Mouse (Mus musculus) gastrocnemius, postnatal 25 days (tissue): ENCODE data around the gene Cd59b. TPM values are rescaled to one million over a fixed set of nuclear protein-coding genes. Genes with fewer than 3 reads are reported as not detected.
A peak's percentile ranks its signal among the peaks of the same experiment; 100 is the strongest.

Experiments
- DNase-seq: peaks from one replicate; pipeline ENCODE4 v3.0.0; 2022
- long read RNA-seq, 2 experiments: library from polyadenylated mRNA; stranded (forward); transcript quantifications; one replicate each; pipeline ENCODE4 v2.0.0; 2021
- total RNA-seq, 2 experiments: library from RNA; stranded (reverse); gene quantifications; 1 replicate in 1 of 2; 2 replicates in 1 of 2; pipeline ENCODE4 v1.2.3; 2021

Gene Cd59b
- total RNA-seq, result 1 to 10 TPM; 2.6 to 3.6 TPM
- long read RNA-seq, experiment 1, partial matches to known transcripts, result 0 of 3 reads
- long read RNA-seq, experiment 1, other reads (novel, unspliced or antisense), result 1 of 3 reads
- long read RNA-seq, experiment 2, partial matches to known transcripts, result 0 of 4 reads
- long read RNA-seq, experiment 2, other reads (novel, unspliced or antisense), result 1 of 4 reads

DNA sequence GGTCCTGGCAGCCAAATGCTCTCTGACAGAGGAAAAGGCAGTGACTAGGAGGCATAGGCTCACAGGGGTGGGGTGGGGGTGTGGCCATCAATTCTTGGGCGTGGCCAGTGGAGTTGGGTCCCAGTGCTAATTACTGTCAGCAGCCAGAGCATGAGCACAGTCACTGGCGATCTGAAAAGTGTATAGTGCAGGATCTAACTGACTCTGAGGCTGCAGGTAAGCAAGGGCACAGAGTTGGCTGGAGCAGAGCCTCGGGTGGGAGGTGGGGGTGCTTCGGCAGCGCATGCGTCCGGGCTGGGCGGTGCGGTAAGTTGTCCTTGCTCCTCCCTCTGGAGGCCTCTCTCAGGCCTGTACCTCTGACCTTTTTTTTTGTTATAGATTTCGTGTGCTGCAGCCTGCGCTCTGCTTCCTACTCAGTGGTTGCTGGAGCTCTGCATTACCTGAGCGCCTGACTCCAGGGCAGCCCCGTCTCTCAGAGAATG is at the start of gene Cd59b:
Gene Cd59b (plus strand): TSS at position 146 of the 482 bp plus-strand sequence.
- peak; percentile 32 for DNase-seq

DNA sequence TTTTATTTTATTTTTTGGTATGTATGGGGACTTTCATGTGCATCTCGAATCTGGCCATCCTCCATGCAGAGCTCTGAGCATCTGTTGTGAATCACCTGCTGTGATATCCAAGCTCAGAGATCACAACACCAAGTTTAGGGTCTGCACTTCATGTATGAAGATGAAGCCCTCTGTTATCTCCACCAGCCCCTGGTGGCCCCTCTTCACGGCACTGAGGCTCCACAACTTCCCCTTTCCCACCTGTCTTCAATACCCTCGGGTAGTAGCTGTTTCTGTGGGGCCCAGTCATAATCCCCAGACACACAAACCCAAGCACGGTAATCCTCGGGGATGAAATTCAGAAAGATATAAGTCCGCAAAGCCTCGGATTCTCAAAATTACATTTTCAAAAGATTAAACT is 46.6 kb upstream of the Cd59b start:
- DNase-seq, result no peak

DNA sequence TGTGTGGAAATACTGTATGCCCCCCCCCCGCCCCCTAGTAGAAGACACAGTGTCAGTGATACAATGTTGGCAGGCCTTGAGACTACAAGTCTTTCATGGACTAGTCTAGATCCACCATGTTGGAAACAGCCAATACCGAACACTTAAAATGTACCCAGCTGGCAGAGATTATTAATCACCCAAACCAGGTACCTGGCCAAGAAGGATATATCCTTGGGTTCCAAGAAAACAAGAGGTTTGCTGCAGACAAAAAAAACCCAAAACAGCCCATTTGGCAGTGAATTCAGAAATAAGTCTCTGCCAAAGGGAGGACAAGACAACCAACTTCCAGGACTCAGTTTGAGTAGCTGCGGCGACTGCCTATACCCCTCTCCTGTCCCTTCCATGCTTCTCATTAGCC is 45.0 kb upstream of the Cd59b start:
- DNase-seq, result no peak

- peak; percentile 93 for DNase-seq
Measured at GRCm38 (mm10) chr2:104027458-104028138, 42.1 kb upstream of the Cd59b start, which contains the start of gene Fbxo3. Gene Fbxo3, plus strand, starts transcription at chr2:104027721.

DNA sequence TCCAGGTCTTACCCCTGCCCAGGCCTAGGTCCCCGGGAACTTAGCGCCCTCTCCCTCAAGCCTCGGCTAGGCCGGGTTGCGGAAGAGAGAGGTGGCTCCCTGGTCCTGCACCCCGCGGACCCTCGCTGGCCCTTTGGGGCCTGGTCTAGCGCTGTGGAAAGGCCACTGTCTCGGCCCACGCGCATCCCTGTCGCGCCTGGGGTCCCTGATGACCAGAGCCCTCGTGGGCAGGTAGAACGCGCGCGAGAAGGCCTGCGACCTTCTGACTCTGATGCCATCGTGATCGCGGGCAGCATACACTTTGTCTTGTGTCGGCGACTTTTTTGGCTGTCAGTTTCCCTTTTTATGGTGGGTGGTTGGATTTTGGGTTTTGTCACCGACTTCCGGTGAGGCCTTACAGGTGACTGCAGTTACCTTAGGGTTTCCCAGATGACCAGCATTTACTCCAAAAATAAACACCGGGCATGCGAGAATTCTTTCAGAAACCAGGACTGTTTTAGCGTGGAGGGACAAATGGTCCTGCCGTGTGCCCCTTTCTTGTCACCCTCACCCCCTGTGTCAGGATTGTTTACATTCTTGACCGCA is 41.4 kb upstream of the Cd59b start, which contains the start of gene 4931422A03Rik:
Gene 4931422A03Rik (minus strand): TSS at position 223 of the 585 bp plus-strand sequence.
- no peak for DNase-seq

GRCm38 (mm10) chr2:104029074-104029473 is 40.6 kb upstream of the Cd59b start:
- no peak for DNase-seq

DNA sequence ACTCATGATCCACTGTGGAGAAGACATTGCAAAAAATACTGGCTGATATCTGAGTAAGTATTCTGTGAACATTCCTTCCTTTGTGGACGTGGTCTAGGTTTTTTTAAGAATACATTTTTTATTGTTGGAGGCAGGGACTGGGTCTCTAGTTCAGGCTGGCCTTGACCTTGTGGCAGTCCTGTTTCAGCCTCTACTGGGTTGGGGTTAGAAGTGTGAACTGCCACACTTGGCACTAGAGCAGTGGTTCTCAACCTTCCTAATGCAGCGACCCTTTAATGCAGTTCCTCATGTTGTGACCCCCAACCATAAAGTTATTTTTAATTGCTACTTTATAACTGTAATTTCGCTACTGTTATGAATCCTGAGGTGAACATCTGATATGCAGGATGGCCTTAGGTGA is 39.3 kb upstream of the Cd59b start:
- DNase-seq, result no peak

- no peak for DNase-seq
Measured at GRCm38 (mm10) chr2:104032056-104032455, 37.6 kb upstream of the Cd59b start.

DNA sequence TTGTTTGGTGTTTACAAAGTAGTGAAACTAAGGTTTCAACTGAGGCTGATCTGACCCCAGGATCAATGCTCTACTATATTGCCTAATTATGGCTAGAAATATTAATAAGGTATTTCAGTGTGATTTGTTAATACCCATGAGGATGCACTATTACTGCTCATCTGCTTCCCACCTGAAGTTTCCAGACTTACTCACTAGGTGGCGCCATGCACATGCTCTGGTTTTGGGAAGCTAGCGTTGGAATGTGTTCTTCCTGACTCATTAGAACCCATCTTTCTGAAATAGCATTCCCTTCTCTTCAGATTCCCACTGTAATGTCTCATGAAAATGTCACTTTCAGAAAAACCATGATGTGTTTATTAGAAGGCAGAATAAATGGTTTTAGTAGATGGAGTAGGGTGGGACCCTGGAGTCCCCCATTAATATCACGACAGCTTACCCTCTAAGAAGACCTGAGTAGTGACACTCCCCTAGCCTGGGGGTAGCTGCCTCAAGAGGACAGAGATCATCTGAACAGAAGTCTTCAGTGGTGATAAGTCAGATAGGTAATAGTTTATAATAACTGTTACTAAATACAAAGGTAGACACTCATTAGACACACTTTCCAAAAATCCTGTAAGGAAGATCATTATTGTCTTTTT is 34.7 kb upstream of the Cd59b start:
- peak; percentile 34 for DNase-seq

DNA sequence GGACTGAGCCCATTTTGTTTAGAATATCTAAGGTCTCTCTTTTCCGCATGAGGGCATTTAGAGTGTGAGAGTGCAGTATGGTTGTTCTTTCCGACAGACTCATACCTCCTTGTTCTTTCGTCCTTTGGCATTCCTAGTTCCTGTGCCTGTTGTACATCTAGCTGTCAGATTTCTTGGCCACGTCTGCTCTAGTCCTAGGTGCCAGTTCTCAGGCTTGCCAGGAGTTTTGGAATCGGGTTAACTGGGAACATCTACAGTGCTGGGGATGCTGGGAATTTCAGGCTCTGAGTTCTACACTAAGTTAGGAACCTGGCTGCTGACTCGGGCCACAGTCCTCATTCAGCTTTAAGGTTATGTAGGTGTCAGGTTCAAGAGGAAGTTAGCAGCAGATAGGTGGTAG is 34.1 kb upstream of the Cd59b start:
- DNase-seq, result peak; percentile 45

GRCm38 (mm10) chr2:104036316-104036715 is 33.3 kb upstream of the Cd59b start:
- DNase-seq, result no peak

- DNase-seq, result no peak
Measured at GRCm38 (mm10) chr2:104038236-104038635, 31.4 kb upstream of the Cd59b start.

- no peak for DNase-seq
Measured at GRCm38 (mm10) chr2:104041632-104042031, 28.0 kb upstream of the Cd59b start.

- no peak for DNase-seq
Measured at GRCm38 (mm10) chr2:104042766-104043165, 26.9 kb upstream of the Cd59b start.

DNA sequence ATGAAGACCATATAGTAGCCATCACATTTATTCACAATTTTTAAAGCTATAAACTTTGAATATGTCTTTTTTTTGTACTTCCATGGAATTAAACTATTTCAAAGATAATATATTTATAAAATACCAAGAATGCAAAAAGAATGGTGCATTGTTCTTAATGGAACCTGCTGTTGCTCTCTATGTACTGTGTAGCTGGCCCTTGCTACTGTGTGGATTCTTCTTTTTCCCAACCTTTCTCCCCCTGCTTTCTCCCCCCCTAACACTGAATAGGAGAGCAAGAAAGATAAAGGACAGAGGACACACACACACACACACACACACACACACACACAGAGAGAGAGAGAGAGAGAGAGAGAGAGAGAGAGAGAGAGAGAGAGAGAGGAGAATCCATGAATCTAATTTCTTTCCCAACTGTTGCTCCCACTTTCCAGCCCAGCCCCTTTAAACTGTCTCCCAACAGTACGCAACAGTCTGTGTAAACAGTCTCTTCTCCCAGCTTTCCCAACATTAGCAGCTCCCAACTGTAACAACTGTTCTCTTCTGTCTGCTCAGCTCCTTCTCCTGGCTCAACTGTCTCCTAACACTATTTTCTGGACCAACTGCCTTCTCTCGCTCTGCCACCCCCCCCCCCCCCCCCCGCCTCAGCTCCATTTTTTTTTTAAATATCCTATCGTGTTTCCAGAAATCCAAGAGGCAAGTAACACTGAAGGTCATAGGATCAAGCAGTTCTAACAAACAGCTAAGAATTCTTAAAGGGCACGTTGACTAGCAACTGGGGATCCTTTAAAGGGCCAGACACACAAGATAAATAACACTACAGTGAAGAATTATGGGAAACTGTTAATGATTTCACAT is 25.8 kb upstream of the Cd59b start:
- no peak for DNase-seq

GRCm38 (mm10) chr2:104044479-104045080 is 25.1 kb upstream of the Cd59b start:
- DNase-seq, result peak; percentile 39

DNA sequence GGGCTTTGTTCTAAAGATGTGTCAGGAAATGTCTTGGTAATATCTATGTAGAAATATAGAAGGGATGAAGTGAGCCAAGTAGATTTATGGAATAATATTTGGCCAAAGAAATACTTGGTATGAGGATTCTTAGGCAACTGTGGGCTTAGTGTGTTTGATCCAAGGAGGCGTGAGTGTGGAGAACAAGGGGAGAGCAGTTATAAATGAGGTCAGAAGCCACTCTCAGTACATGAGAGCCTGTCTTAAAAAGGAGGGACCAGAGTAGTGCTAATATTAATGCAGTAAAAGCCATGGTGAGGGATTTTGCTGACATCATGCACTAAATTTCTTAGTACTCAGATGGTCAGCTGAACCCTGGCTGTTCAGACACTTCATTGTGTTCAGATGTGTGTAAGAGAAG is 11.3 kb upstream of the Cd59b start:
- DNase-seq, result no peak

DNA sequence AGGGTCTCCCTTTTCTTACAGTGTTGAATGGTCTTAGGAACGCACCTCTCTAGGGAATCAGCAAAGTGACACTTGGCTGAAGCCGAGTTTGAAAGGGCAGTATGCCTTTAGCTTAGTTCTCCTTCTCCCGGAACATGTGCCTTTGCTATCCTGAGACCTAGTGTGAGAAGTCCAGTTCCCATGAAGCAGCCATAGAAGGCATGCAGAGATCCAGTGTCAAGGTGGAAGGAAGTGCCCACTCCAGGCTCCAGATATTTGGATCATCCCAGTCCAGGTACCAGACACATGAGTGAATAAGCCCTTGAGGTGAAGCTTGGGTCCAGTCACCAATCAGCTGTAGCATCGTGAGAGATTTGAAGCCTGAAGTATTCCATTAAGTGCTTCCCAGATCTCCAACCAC is 10.7 kb upstream of the Cd59b start:
- DNase-seq, result no peak

DNA sequence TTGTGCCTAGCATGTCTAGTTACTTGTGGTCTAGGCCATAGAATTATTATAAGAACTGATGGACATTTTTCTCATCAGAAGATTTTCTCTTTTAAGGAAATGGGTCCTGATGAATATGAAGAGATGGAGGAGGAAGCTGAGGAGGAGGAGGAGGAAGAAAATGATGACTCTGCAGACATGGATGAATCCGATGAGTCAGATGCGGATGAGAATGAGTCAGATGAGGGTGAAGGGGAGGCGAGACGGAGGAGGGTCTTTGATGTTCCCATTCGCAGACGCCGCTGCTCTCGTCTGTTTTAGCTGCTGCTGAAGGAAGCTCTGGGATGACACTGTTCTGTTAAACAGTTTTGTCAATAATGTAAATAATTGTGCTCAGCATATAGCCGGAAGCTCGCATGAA is 9.9 kb upstream of the Cd59b start:
- no peak for DNase-seq

- no peak for DNase-seq
Measured at GRCm38 (mm10) chr2:104060996-104061395, 8.7 kb upstream of the Cd59b start.

DNA sequence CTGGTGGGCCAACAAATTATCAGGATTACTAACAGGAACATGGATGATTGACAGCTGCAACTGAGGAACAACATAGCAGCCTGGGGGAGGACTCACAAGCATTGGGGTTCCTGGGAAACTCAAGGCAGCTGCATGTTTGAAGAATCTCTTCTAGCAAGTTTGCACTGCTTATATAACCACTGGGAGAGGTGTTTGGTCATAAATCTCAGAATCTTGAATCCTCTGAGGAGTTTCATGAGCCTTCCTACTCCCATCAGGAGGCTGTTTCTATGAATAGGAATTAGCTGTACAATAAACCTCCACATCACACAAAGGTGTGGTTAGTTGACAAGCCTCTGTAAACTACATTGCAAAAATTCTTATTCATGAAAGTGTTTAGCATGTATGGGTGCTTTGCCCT is 7.0 kb upstream of the Cd59b start:
- no peak for DNase-seq

- no peak for DNase-seq
Measured at GRCm38 (mm10) chr2:104064152-104064551, 5.5 kb upstream of the Cd59b start.
